Mouse (Mus musculus) ES-CJ7 (cell line): ENCODE data around the gene Elp5.

Experiments used
- DNase-seq: peaks from one replicate; pipeline ENCODE4 v3.0.0; 2011; ENCODE audit warnings: low read depth, low spot score

Elp5 gene

GRCm38 (mm10) chr11:70015677-70016076, 33.4 kb upstream of the Elp5 start:
- no peak for DNase-seq

GRCm38 (mm10) chr11:70014880-70015558, 32.7 kb upstream of the Elp5 start, which contains the start of gene Acadvl:
Acadvl (minus strand) TSS chr11:70015411.
- peak; percentile 84 for DNase-seq

- DNase-seq: no peak
Observed at GRCm38 (mm10) chr11:70014051-70014450, 31.7 kb upstream of the Elp5 start.

DNA sequence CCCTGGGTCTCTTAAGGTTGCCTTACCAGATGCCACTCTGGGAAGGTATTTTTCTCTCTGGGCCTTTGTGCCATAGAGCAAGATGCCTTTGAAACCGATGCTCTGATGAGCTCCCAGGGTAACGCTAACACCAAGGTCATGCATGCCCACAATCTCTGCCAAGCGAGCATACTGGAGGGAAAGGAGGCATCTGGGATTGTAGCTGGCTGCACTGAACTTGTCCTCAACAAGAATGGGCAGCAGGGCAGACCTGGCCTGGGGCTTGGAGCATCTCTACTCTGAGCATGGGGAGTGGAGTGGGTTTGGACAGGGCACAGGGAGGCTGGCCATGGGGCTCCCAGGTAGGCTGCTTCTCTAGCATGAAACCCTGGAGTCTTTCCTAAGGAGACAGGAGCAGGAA, 31.1 kb upstream of the Elp5 start:
- DNase-seq: no peak

DNA sequence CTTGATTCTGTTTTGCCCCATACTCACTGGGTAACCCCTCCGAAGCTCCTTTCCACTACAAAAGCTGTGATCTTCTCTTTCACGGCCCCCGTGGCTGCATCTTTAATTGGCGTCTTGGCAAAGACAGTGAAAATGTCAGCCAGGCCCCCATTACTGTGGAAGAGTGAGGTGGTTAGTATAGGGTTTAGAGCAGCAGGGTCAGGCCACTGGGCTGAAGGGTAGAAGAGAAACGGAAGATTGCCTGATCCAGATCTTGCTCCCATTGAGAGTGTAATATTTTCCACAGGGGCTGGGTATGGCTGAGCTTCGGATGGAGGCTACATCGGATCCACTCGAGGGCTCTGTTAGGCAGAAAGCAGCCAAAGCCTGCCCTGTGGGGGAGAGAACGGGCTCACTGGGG, 30.6 kb upstream of the Elp5 start:
- DNase-seq: no peak

GRCm38 (mm10) chr11:70010961-70011360, 28.6 kb upstream of the Elp5 start:
- no peak for DNase-seq

GRCm38 (mm10) chr11:70010548-70010947, 28.2 kb upstream of the Elp5 start:
- DNase-seq: no peak

- no peak for DNase-seq
Observed at GRCm38 (mm10) chr11:70010033-70010432, 27.7 kb upstream of the Elp5 start.

DNA sequence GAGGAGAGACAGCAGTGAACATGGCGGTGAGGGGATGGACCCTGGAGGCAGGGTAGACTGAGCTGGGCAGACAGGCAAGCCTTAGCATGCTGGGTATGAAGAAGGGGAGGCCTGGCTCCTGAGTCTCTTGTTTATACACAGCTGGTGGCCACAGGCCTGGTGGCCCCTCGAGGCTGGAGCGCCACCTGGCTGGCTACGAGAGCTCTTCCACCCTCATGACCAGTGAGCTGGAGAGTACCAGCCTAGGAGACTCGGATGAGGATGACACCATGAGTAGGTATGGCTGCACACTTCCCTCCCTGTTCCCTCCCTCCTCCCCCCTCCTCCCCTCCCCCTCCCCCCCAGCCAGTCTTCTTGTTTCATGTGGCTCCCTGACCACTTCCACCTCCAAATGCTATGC, 23.2 kb upstream of the Elp5 start:
- peak; percentile 79 for DNase-seq

- no peak for DNase-seq
Observed at GRCm38 (mm10) chr11:70002471-70002870, 20.2 kb upstream of the Elp5 start.

GRCm38 (mm10) chr11:70001865-70002264, 19.5 kb upstream of the Elp5 start:
- DNase-seq: peak; percentile 89

DNA sequence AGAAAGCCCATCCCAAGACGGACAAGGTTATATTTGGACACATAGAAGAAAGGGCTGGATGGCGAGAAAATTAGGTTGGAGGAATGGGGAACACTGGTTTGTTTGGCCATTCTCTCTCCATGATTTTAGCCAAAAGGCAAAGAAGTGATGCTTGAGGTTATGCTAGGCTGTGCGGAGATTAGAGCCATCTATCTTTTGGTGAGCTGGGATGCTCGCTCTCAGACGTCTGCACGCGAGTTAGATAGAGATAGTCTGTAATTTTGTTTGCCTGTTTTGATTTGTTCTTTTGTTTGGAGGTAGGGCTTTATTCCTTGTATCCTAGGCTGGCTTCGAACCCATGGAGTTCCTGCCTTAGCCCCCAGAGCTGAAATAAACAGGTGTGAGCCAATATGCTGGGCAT, 18.8 kb upstream of the Elp5 start:
- DNase-seq: no peak

DNA sequence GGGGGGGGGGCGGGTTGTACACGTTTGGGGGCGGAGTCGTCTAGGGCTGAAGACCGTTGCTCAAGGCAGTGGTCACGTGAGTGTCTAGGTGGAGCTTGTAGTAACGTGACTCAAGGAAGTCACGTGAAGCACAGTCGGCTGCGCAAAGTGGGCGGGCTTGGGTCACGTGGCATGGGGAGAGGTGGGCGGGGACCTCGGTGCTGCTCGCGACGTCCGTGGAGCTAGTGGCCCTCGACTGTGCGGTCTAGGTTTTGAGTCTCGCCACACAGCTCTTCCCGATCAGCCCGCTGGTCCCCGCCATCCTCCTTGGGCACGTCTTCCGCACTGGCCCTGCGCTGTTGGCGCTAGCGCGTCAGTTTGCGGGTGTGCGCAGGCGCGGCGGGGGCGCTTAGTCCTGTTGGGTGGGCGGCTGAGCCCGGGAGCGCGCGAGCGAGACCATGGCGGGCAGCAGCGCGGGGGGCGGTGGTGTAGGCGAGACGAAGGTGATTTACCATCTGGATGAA, 18.1 kb upstream of the Elp5 start, which contains the start of gene Dvl2:
TSS of gene Dvl2 (plus strand) at position 200 of the 503 bp plus-strand sequence.
- peak; percentile 99 for DNase-seq

DNA sequence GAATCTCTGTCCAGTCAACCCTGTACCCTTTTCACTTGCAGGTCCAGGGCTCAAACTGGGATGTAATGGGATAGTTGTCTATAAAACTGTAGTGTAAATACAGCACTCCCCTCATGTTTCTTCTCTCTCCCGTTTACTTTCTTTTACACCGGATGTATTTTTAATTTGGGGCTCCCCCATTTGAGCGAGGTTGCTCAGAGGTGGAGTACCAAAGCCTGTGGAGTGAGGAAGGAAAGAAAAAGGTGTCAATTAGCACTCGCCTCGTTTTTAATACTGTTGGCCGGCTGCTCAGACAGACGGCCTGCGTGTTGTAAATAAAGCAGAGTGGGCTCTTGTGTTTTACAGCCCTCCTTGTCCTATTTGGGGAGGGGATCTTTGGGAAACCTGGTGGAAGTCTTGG, 17.3 kb upstream of the Elp5 start:
- DNase-seq: no peak

DNA sequence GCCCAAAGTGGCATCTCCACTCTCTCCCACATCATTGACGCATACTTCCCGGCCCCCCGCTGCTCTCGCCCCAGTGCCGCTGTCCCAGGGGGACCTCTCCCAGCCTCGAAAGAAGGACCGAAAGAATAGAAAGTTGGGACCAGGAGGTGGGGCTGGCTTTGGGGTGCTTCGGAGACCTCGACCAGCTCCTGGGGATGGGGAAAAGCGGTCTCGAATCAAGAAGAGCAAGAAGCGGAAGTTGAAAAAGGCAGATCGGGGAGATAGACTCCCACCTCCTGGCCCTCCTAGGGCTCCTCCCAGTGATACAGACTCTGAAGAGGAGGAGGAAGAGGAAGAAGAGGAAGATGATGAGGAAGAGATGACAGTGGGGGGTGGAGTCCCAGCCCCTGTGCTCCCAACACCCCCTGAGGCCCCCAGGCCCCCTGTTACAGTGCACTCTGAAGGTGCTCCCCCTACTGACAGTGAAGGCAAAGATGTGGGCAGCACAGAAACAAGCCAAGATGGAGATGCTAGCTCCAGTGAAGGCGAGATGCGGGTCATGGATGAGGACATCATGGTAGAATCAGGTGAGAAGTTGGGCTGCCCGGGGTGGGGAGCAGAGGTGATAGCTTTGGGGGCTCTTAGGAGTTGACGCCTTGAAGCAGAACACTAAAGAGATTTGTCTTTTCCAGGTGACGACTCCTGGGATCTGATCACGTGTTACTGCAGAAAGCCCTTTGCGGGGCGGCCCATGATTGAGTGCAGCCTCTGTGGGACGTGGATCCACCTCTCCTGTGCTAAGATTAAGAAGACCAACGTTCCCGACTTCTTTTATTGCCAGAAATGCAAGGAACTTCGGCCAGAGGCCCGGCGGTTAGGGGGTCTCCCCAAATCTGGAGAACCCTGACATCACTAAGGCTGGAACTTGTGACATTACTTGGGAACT, 16.5 kb upstream of the Elp5 start:
- peak; percentile 44 for DNase-seq

GRCm38 (mm10) chr11:69997070-69997509, 14.8 kb upstream of the Elp5 start:
- peak; percentile 90 for DNase-seq

DNA sequence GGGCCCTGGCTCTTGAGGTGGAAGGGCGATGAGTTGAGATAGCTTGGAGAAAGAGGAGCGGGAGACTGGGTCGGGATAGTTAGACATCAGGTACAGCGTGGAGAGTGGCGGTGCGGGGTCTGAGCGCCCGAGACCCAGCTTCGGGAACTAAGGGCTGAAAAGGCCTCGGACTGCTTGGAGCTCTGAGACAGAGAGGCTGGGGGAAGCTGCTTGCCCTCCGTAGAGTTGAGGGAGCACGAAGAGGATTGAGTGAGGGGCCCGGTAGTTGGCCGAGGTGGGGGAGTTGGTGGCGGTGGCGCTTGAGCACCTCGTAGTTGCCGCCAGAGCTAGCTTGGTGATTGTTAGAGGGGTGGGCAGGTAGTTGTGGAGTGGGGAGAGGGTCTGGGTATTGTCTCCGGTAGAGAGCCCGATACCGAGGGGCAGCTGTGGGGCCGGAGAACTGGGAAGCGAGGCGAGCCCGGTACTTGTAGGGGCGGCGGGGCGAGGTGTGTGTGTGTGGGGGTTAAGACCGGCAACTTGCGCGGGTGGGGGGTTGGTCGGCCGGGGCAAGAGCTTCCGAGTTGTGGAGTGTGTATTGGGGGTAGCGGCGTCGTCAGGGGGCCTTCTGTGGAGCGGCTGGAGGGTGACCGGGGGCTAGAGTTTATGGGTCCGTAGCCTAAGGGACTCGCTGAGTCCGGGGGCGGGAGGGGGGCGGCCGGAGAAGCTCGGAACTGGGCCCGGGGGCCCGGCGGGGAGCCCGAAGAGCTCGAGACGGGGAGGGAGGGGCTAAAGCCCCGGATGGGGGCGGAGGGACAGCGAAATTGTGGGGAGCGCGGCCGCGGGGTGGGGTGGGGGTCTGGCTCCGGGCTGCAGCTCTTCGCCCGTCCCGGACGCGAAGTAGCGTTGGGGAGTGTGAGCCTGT, 14.1 kb upstream of the Elp5 start:
- no peak for DNase-seq

DNA sequence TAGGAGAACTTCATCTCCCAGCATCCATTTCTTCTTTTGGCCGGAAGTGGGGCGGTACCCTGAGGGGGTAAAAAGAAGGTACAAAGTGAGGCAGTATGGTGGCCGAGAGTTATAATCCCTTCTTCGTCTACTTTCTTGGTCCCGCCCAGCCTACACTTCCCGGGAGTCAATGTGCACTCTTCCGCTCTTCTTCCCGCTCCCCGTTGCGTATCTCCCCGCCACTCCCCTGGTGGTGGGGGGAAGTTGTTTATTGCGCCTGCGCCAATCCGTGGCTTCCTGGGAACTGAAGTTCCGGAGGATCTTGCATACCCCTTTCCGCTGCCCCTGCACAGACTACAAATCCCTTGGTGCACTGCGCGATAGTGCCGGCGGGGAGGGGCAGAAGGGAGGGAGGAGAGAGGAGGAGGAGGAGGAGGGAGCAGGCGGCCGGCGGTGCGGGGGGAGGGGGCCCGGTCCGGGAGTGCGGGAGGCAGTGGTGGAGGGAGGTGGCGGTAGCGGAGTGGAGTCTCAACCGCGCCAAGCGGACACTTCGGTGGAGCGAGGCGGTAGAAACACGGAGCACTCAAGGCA, 13.2 kb upstream of the Elp5 start, which contains the start of gene Phf23:
TSS of gene Phf23 (plus strand) at position 387 of the 570 bp plus-strand sequence.
- DNase-seq: peak; percentile 100

DNA sequence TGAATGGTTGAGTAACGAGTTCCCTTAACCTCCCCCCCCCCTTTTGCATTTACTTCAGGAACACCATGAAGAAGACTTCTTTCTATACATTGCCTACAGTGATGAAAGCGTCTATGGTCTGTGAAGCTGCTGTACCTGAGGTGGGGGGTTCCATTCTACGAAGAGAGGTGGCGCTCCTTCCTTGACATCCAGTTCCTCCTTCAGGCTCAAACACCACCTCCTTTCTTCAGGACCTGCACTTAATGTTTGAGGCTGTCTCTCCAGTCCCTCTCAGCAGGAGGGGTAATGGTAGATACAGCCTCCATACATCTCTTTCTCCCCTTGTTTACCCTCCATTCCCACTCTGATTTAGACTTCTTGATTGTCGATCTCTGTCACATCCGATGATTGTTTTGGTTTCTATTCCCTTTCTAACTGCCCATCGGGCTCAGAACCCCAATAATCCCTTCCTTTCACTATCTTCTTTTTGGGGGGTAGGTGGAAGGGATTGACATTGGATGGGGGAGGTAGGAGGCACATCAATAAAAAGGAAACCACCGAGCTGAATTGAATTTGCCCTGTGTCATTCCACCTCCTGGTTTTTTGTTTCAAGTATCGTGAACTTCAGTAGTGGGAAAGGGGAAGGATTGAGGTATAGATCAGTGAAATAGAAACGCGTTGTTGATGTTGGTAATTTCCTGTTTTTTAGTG, 12.2 kb upstream of the Elp5 start:
- peak; percentile 42 for DNase-seq

DNA sequence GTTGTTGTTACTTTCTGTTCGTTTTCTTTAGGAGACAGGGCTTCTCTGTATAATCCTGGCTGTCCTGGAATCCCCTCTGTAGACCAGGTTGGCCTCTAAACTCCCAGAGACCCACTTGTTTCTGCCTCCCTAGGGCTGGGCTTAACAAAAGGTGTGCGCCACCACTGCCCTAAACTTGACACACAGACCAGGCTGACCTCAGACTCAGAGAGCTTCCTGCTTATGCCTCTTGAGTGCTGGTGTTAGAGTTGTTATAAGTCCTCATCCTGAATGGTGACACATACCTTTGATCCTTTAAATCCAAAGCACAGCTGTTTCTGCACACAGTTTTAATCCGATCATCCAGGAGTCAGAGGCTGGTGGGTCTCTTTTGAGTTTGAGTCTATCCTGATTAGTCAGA, 10.6 kb upstream of the Elp5 start:
- no peak for DNase-seq
